Mouse (Mus musculus): ENCODE results near the gene B2m.

- no peak for TF ChIP-seq USF1 (IDR thresholded peaks at IDR 0.05; ENCODE audit: low read depth, low read length)
- no peak for TF ChIP-seq UBTF (IDR thresholded peaks at IDR 0.05; ENCODE audit: borderline replicate concordance, insufficient read depth, low read depth, low read length)
- no peak for TF ChIP-seq POLR2AphosphoS2 (IDR thresholded peaks at IDR 0.05; ENCODE audit: low read length)
- no peak for TF ChIP-seq RAD21 (IDR thresholded peaks at IDR 0.05; ENCODE audit: low read depth, low read length)
- no peak for TF ChIP-seq CTCF (IDR thresholded peaks at IDR 0.05 in 2 of 3, conservative IDR thresholded peaks at IDR 0.05 in 1 of 3; ENCODE audit: control insufficient read depth in 1 of 3, insufficient read depth in 1 of 3, low read depth in 2 of 3, low read length in 3 of 3, poor library complexity in 1 of 3, severe bottlenecking in 1 of 3)
Observed at GRCm38 (mm10) chr2:122143111-122143510, 4.4 kb upstream of the B2m start.

Measured in MEL (cell line).